Mouse (Mus musculus): ENCODE measurements at regions not wholly inside any gene's neighbourhood (a gene's known extent, or its start where the extent isn't known, plus 50 kb on each side); places are given as distances from the start of the nearest gene placed in this dataset.

DNA sequence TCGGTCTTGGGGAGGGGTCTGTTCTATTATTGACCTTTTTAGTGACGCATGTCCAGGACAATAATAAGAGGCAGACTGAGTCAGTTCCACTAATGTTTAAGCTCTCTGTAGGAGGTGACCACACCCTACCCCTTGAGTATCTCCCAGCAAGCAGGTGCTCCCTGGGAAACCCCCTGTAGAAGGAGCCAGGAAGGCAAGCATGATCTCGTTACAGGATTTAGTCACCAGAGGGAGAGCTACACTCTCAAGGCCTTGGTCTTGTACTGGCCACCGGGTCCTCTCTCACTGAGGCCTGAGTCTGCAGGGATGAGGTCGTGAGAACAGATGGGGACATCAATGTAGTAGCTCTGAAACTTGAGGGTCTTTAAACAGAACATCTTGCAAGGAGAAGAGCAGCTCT, 55.3 kb upstream of the Ccnd2 start:
- WGBS, result 67% methylated on average over 5 of the region's 5 CpGs
- H3K27me3 ChIP-seq (ENCODE audit: insufficient read depth, low read length), result no peaks in the 10 kb centered on the region
- no peak for TF ChIP-seq CTCF (IDR thresholded peaks at IDR 0.05; ENCODE audit: low read depth)
- no peak overlapping the region for H3K4me2 ChIP-seq
- H3K4me3 ChIP-seq (ENCODE audit: low read depth, low read length), result no peak overlapping the region
- H3K36me3 ChIP-seq (ENCODE audit: insufficient read depth), result no peaks in the 10 kb centered on the region
- H3K4me1 ChIP-seq (ENCODE audit: insufficient read depth), result no peaks in the 10 kb centered on the region
- H3K27ac ChIP-seq (ENCODE audit: low read depth), result no peak overlapping the region
- no peak overlapping the region for H3K9ac ChIP-seq
- no peak for DNase-seq
- ATAC-seq (ENCODE audit: insufficient read depth), result no peak
- no peaks in the 10 kb centered on the region for H3K9me3 ChIP-seq (ENCODE audit: low read depth, low read length)

DNA sequence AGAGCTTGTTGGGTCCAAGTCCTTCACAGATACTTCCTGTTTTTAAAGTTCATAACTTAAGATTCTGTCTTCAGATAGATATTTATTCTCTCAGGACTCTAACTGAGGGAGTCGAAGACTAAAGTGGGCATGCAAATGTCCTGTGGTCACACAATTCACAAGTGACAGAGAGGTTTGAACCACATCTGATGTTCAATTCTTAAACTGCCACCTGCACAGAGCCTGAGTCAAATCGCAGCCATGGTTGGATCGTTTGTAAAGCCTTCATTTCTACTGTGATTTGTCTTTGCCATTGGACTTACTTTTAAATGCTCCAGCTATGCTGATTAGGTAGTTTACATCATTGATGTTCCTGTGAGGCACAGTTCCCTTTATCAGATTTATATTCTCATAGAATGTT, 61.4 kb upstream of the Ccnd2 start:
- no peak overlapping the region for H3K4me2 ChIP-seq
- WGBS, result 86% methylated on average over 3 of the region's 3 CpGs
- ATAC-seq (ENCODE audit: insufficient read depth) (no peak), DNase-seq (no peak)
- no peak overlapping the region for H3K4me3 ChIP-seq (ENCODE audit: low read depth, low read length)
- no peaks in the 10 kb centered on the region for H3K4me1 ChIP-seq (ENCODE audit: insufficient read depth)
- no peak overlapping the region for H3K27ac ChIP-seq (ENCODE audit: low read depth)
- H3K36me3 ChIP-seq (ENCODE audit: insufficient read depth), result no peaks in the 10 kb centered on the region
- no peaks in the 10 kb centered on the region for H3K9me3 ChIP-seq (ENCODE audit: low read depth, low read length)
- no peak overlapping the region for H3K9ac ChIP-seq
- no peak for TF ChIP-seq CTCF (IDR thresholded peaks at IDR 0.05; ENCODE audit: low read depth)
- H3K27me3 ChIP-seq (ENCODE audit: insufficient read depth, low read length), result no peaks in the 10 kb centered on the region

DNA sequence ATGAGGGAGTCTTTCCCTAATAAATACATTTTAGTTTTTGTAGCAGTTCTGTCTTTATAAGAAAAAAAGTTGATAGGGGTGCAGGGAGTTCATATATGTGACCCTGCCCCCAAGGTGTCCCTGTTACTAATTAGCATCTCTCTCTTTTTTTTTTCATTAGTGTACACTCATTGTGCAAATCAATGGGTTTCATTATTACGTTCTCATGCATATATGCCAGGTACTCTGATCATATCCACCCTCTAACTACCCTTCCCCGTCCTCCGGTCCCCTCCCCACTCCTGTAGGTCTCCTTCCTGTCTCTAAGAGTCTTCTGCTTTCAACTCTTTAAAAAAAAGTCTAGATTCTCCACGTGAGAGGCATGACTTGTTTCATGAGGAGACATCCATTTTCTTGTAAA, 63.9 kb upstream of the Ccnd2 start:
- Histone ChIP-seq H3K4me2 (no peak overlapping the region), H3K36me3 (ENCODE audit: insufficient read depth) (no peaks in the 10 kb centered on the region), H3K27ac (ENCODE audit: low read depth) (no peak overlapping the region), H3K9ac (no peak overlapping the region), H3K4me3 (ENCODE audit: low read depth, low read length) (no peak overlapping the region), H3K27me3 (ENCODE audit: insufficient read depth, low read length) (no peaks in the 10 kb centered on the region), H3K9me3 (ENCODE audit: low read depth, low read length) (no peaks in the 10 kb centered on the region), H3K4me1 (ENCODE audit: insufficient read depth) (no peaks in the 10 kb centered on the region)
- ATAC-seq (ENCODE audit: insufficient read depth) (no peak), DNase-seq (no peak)
- no peak for TF ChIP-seq CTCF (IDR thresholded peaks at IDR 0.05; ENCODE audit: low read depth)
- 48% methylated on average over 4 of the region's 4 CpGs for WGBS

- H3K36me3 ChIP-seq (ENCODE audit: insufficient read depth), result no peaks in the 10 kb centered on the region
- ATAC-seq (ENCODE audit: insufficient read depth) (no peak), DNase-seq (no peak)
- no peak overlapping the region for H3K4me2 ChIP-seq
- WGBS, result 76% methylated on average over 17 of the region's 17 CpGs
- TF ChIP-seq CTCF (IDR thresholded peaks at IDR 0.05; ENCODE audit: low read depth), result no peak
- H3K27me3 ChIP-seq (ENCODE audit: insufficient read depth, low read length), result no peaks in the 10 kb centered on the region
- H3K4me3 ChIP-seq (ENCODE audit: low read depth, low read length), result no peak overlapping the region
- H3K9me3 ChIP-seq (ENCODE audit: low read depth, low read length), result no peaks in the 10 kb centered on the region
- no peak overlapping the region for H3K9ac ChIP-seq
- H3K27ac ChIP-seq (ENCODE audit: low read depth), result no peak overlapping the region
- no peaks in the 10 kb centered on the region for H3K4me1 ChIP-seq (ENCODE audit: insufficient read depth)
These were observed 66.8 kb upstream of the Ccnd2 start for GRCm38 (mm10) chr6:127218634-127219445.

- Histone ChIP-seq H3K9ac (no peak overlapping the region), H3K27me3 (ENCODE audit: insufficient read depth, low read length) (no peaks in the 10 kb centered on the region), H3K4me1 (ENCODE audit: insufficient read depth) (no peaks in the 10 kb centered on the region), H3K4me2 (no peak overlapping the region), H3K4me3 (ENCODE audit: low read depth, low read length) (no peak overlapping the region), H3K27ac (ENCODE audit: low read depth) (no peak overlapping the region), H3K9me3 (ENCODE audit: low read depth, low read length) (no peaks in the 10 kb centered on the region), H3K36me3 (ENCODE audit: insufficient read depth) (no peaks in the 10 kb centered on the region)
- 76% methylated on average over 7 of the region's 7 CpGs for WGBS
- no peak for TF ChIP-seq CTCF (IDR thresholded peaks at IDR 0.05; ENCODE audit: low read depth)
- ATAC-seq (ENCODE audit: insufficient read depth) (no peak), DNase-seq (no peak)
These were observed 67.4 kb upstream of the Ccnd2 start for GRCm38 (mm10) chr6:127219446-127219802.

- H3K9ac ChIP-seq, result no peak overlapping the region
- no peaks in the 10 kb centered on the region for H3K27me3 ChIP-seq (ENCODE audit: insufficient read depth, low read length)
- no peak for DNase-seq
- no peak overlapping the region for H3K4me2 ChIP-seq
- no peak for TF ChIP-seq CTCF (IDR thresholded peaks at IDR 0.05; ENCODE audit: low read depth)
- no peaks in the 10 kb centered on the region for H3K4me1 ChIP-seq (ENCODE audit: insufficient read depth)
- no peak overlapping the region for H3K27ac ChIP-seq (ENCODE audit: low read depth)
- no peaks in the 10 kb centered on the region for H3K36me3 ChIP-seq (ENCODE audit: insufficient read depth)
- ATAC-seq (ENCODE audit: insufficient read depth), result no peak
- no peaks in the 10 kb centered on the region for H3K9me3 ChIP-seq (ENCODE audit: low read depth, low read length)
- H3K4me3 ChIP-seq (ENCODE audit: low read depth, low read length), result no peak overlapping the region
- 76% methylated on average over 5 of the region's 5 CpGs for whole genome bisulfite sequencing
These were observed 74.4 kb upstream of the Ccnd2 start for GRCm38 (mm10) chr6:127226242-127226983.

GRCm38 (mm10) chr6:127236510-127237109, 84.6 kb upstream of the Ccnd2 start:
- Histone ChIP-seq H3K36me3 (ENCODE audit: insufficient read depth) (no peaks in the 10 kb centered on the region), H3K4me3 (ENCODE audit: low read depth, low read length) (no peak overlapping the region), H3K4me2 (no peak overlapping the region), H3K4me1 (ENCODE audit: insufficient read depth) (no peaks in the 10 kb centered on the region), H3K27ac (ENCODE audit: low read depth) (no peak overlapping the region), H3K9ac (no peak overlapping the region), H3K9me3 (ENCODE audit: low read depth, low read length) (no peaks in the 10 kb centered on the region), H3K27me3 (ENCODE audit: insufficient read depth, low read length) (no peaks in the 10 kb centered on the region)
- 76% methylated on average over 4 of the region's 4 CpGs for WGBS
- DNase-seq (no peak), ATAC-seq (ENCODE audit: insufficient read depth) (no peak)
- TF ChIP-seq CTCF (IDR thresholded peaks at IDR 0.05; ENCODE audit: low read depth), result no peak

Measured in lung, embryonic 14.5 days (tissue).